Mouse (Mus musculus): ENCODE measurements around the gene Ica1l. TPM values are rescaled to one million over a fixed set of nuclear protein-coding genes. Genes with fewer than 3 reads are reported as not detected.

Ica1l gene
- polyA plus RNA-seq (2012; fragmentation: generic; extraction: Trizol), result under 1 TPM; 0.02 to 0.71 TPM

DNA sequence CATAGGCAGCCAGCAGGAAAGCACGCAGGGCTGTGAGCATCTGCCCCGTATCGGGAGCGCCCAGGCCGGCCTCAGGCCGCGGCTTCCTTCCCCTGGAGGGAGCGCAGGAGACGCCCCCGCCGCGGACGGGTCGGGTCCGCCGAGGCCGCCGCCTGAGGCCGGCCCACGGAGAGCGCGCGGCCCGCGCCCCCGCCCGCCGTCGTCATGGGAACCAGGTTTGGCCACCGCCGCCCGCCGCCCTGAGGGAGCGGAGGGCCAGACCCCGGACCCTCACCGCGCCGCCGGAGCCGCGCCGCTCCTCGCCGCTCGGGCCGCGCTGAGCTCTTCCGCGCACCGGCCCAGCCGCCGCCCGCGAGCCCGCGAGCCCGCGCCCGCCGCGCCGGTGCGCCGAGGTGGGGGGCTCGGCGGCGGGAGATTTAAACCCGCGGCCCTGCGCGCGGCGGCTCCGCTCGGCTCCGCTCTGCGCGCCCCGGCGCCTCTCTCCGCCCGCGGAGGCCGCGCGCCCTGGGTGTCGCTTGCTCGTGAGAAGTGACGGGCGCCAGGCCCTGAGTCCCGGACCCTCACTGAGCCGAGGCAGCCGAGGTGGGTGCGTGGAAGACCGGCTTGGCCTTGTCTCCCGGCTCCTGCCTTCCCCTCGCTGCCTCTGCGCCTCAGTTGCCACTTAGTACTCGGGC, at the start of gene Ica1l:
TSS of gene Ica1l (minus strand) at position 389 of the 674 bp plus-strand sequence.

Other genes with a start within 250 kb of the Ica1l start
- 1 to 10 TPM in 1 of 2 experiments, under 1 TPM in 1; 0.83 to 3.5 TPM for gene Fam117b, start 130.2 kb downstream of the Ica1l start, polyA plus RNA-seq (2012; fragmentation: generic; extraction: Trizol)
- gene Carf, start 55.1 kb upstream of the Ica1l start, polyA plus RNA-seq (2012; fragmentation: generic; extraction: Trizol), result 1 to 10 TPM in 1 of 2 experiments, under 1 TPM in 1; 0.07 to 1.3 TPM
- 10 to 100 TPM in 1 of 2 experiments, 1 to 10 TPM in 1; 7.6 to 12.4 TPM for gene Wdr12, start 55.5 kb upstream of the Ica1l start, polyA plus RNA-seq (2012; fragmentation: generic; extraction: Trizol)
- gene Nbeal1, start 137.4 kb upstream of the Ica1l start, polyA plus RNA-seq (2012; fragmentation: generic; extraction: Trizol), result under 1 TPM; 0.05 to 0.48 TPM